Mouse (Mus musculus): ENCODE data around the gene Armc9. TPM values are rescaled to one million over a fixed set of nuclear protein-coding genes. Genes with fewer than 3 reads are reported as not detected.

Armc9 gene
- polyA plus RNA-seq, 1 experiment from 2014 or later = 5.0 TPM

DNA sequence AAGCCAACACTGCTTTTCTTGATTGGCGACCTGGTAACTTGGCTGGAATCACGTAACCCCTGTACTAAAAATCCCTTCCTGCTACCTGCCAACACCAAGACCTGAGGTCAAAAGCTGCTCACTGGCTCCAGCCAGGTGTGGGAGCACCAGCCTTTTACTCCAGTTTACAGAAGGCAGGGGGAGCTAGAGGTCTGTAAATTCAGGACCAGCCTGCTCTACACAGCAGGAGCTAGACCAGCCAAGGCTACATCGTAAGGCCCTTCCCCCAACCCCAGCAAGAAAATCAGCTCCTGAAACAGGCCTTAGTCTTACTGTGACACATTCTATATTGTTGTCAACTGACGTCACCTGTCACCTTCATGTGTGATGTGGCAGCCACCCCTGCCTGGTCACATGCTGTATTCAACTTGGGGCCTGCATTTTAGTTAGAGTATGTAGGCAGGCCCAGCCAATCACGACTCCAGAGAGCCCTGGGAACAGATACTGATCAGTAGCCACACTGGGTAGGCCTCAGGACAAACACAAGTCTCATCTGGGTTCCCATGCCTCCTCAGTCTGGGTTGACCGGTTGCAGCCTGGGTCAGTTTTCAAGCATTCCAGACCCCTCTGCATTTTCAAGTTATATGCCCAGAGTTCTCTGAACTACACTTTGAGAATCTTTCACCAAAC, 34.6 kb downstream of the Armc9 start:
- Histone ChIP-seq H3K27me3 (ENCODE audit: insufficient read depth, low read length) (no peaks in the 10 kb centered on the region), H3K4me2 (ENCODE audit: low read depth, low read length) (no peak overlapping the region), H3K9ac (replicated peaks) (no peak overlapping the region), H3K36me3 (replicated peaks; ENCODE audit: insufficient read depth, low read length) (no peaks in the 10 kb centered on the region; the same call in 1 of the 2 replicates), H3K27ac (ENCODE audit: low read depth) (no peak overlapping the region), H3K9me3 (ENCODE audit: low read length) (no peaks in the 10 kb centered on the region), H3K4me1 (ENCODE audit: insufficient read depth) (no peaks in the 10 kb centered on the region), H3K4me3 (ENCODE audit: low read depth, low read length) (no peak overlapping the region)
- ATAC-seq = no peak
- no peak for DNase-seq
- TF ChIP-seq CTCF (IDR thresholded peaks at IDR 0.05; ENCODE audit: low read depth) = peak; percentile 51
- no peak for TF ChIP-seq EP300 (IDR thresholded peaks at IDR 0.05; ENCODE audit: low read depth)
- WGBS (ENCODE audit: insufficient replicate concordance) = 77% methylated on average over 6 of the region's 6 CpGs

DNA sequence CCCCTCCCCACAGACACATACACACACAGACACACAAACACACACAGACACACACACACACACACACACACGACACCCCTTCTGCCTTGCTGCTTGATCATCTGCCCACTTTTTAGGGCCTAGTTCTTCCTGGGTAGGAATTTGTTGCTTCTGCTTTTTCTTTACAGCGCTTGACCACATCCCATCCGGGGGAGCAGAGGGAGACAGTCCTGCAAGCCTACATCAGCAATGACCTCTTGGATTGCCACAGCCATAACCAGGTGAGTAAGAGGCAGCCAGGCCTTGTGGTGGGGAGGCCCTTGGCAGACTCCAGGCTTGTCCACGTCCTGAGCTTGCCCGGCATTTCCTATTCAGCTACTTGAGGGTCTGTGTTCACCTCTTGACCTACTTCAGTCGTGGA, 36.3 kb downstream of the Armc9 start:
- no peak for DNase-seq
- no peaks in the 10 kb centered on the region; the same call in 1 of the 2 replicates for H3K36me3 ChIP-seq (replicated peaks; ENCODE audit: insufficient read depth, low read length)
- ATAC-seq = no peak
- no peaks in the 10 kb centered on the region for H3K27me3 ChIP-seq (ENCODE audit: insufficient read depth, low read length)
- TF ChIP-seq EP300 (IDR thresholded peaks at IDR 0.05; ENCODE audit: low read depth) (no peak), CTCF (IDR thresholded peaks at IDR 0.05; ENCODE audit: low read depth) (no peak)
- H3K27ac ChIP-seq (ENCODE audit: low read depth) = no peak overlapping the region
- no peak overlapping the region for H3K9ac ChIP-seq (replicated peaks)
- H3K9me3 ChIP-seq (ENCODE audit: low read length) = no peaks in the 10 kb centered on the region
- H3K4me3 ChIP-seq (ENCODE audit: low read depth, low read length) = no peak overlapping the region
- no peak overlapping the region for H3K4me2 ChIP-seq (ENCODE audit: low read depth, low read length)
- WGBS (ENCODE audit: insufficient replicate concordance) = 59% methylated on average over 6 of the region's 6 CpGs
- H3K4me1 ChIP-seq (ENCODE audit: insufficient read depth) = no peaks in the 10 kb centered on the region

GRCm38 (mm10) chr1:86194044-86194443, 39.5 kb downstream of the Armc9 start:
- no peak overlapping the region for H3K4me2 ChIP-seq (ENCODE audit: low read depth, low read length)
- WGBS (ENCODE audit: insufficient replicate concordance) = 71% methylated on average over 7 of the region's 7 CpGs
- no peak overlapping the region for H3K27ac ChIP-seq (ENCODE audit: low read depth)
- no peak overlapping the region for H3K9ac ChIP-seq (replicated peaks)
- peaks cover 9% of the 10 kb centered on the region; the same call in 1 of the 2 replicates for H3K36me3 ChIP-seq (replicated peaks; ENCODE audit: insufficient read depth, low read length)
- no peak overlapping the region for H3K4me3 ChIP-seq (ENCODE audit: low read depth, low read length)
- DNase-seq (no peak), ATAC-seq (no peak)
- H3K9me3 ChIP-seq (ENCODE audit: low read length) = no peaks in the 10 kb centered on the region
- TF ChIP-seq CTCF (IDR thresholded peaks at IDR 0.05; ENCODE audit: low read depth) (no peak), EP300 (IDR thresholded peaks at IDR 0.05; ENCODE audit: low read depth) (no peak)
- H3K4me1 ChIP-seq (ENCODE audit: insufficient read depth) = no peaks in the 10 kb centered on the region
- H3K27me3 ChIP-seq (ENCODE audit: insufficient read depth, low read length) = no peaks in the 10 kb centered on the region

GRCm38 (mm10) chr1:86198276-86198675, 43.7 kb downstream of the Armc9 start:
- WGBS (ENCODE audit: insufficient replicate concordance) = 87% methylated on average over 6 of the region's 6 CpGs
- TF ChIP-seq CTCF (IDR thresholded peaks at IDR 0.05; ENCODE audit: low read depth) (no peak), EP300 (IDR thresholded peaks at IDR 0.05; ENCODE audit: low read depth) (no peak)
- Histone ChIP-seq H3K27ac (ENCODE audit: low read depth) (no peak overlapping the region), H3K9ac (replicated peaks) (no peak overlapping the region), H3K27me3 (ENCODE audit: insufficient read depth, low read length) (no peaks in the 10 kb centered on the region), H3K4me2 (ENCODE audit: low read depth, low read length) (no peak overlapping the region), H3K9me3 (ENCODE audit: low read length) (no peaks in the 10 kb centered on the region), H3K4me3 (ENCODE audit: low read depth, low read length) (no peak overlapping the region), H3K36me3 (replicated peaks; ENCODE audit: insufficient read depth, low read length) (peaks cover 22% of the 10 kb centered on the region), H3K4me1 (ENCODE audit: insufficient read depth) (no peaks in the 10 kb centered on the region)
- ATAC-seq (no peak), DNase-seq (no peak)

GRCm38 (mm10) chr1:86199026-86199425, 44.4 kb downstream of the Armc9 start:
- H3K36me3 ChIP-seq (replicated peaks; ENCODE audit: insufficient read depth, low read length) = peaks cover 25% of the 10 kb centered on the region
- 79% methylated on average over 5 of the region's 5 CpGs for WGBS (ENCODE audit: insufficient replicate concordance)

DNA sequence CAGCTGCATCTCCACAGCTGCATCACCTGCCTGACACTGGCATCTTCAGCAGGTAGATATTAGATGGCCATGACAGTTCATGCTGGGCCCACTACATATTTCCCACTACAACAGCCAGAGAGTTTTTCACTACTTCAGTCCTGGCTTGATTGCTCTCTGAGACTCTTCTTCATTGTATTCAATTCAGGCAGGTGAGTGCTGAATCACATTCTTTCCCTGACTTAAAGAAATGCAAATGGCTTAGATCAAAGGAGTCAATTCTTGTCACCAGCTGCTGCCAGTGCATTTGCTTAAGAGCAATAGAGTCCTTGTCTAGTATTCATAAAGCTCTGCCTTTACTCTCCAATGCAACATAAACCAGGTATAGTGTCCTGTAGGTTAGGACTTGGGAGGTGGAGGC, 46.7 kb downstream of the Armc9 start:
- Histone ChIP-seq H3K4me1 (ENCODE audit: insufficient read depth) (no peaks in the 10 kb centered on the region), H3K27ac (ENCODE audit: low read depth) (no peak overlapping the region), H3K4me3 (ENCODE audit: low read depth, low read length) (no peak overlapping the region), H3K9ac (replicated peaks) (no peak overlapping the region), H3K36me3 (replicated peaks; ENCODE audit: insufficient read depth, low read length) (peaks cover 25% of the 10 kb centered on the region), H3K27me3 (ENCODE audit: insufficient read depth, low read length) (no peaks in the 10 kb centered on the region), H3K9me3 (ENCODE audit: low read length) (no peaks in the 10 kb centered on the region), H3K4me2 (ENCODE audit: low read depth, low read length) (no peak overlapping the region)
- DNase-seq = no peak
- TF ChIP-seq CTCF (IDR thresholded peaks at IDR 0.05; ENCODE audit: low read depth) = no peak
- no peak for ATAC-seq

More at GRCm38 (mm10) chr1:86199026-86199425, 44.4 kb downstream of the Armc9 start:
- no peak for ATAC-seq
- Histone ChIP-seq H3K4me3 (ENCODE audit: low read depth, low read length) (no peak overlapping the region), H3K27me3 (ENCODE audit: insufficient read depth, low read length) (no peaks in the 10 kb centered on the region), H3K27ac (ENCODE audit: low read depth) (no peak overlapping the region), H3K4me2 (ENCODE audit: low read depth, low read length) (no peak overlapping the region), H3K9ac (replicated peaks) (no peak overlapping the region), H3K9me3 (ENCODE audit: low read length) (no peaks in the 10 kb centered on the region), H3K4me1 (ENCODE audit: insufficient read depth) (no peaks in the 10 kb centered on the region)
- no peak for DNase-seq
- no peak for TF ChIP-seq CTCF (IDR thresholded peaks at IDR 0.05; ENCODE audit: low read depth)
- no peak for TF ChIP-seq EP300 (IDR thresholded peaks at IDR 0.05; ENCODE audit: low read depth)
